ENCODE assay signal across 8 mouse cellular contexts in genomic region chr8:105305211-105306145, GRCm38 (mm10). TPM values are rescaled to one million over a fixed set of nuclear protein-coding genes. Genes with fewer than 3 reads are reported as not detected.
A peak's percentile ranks its signal among the peaks of the same experiment; 100 is the strongest.
DNase-seq lines count a peak whose midpoint lies in the region; ATAC-seq and TF ChIP-seq lines count a peak whose summit lies in the region.

Elmo3 (plus strand) TSS chr8:105305601.

- H3K27ac ChIP-seq in cortical plate, adult 2 months (ENCODE audit: insufficient read depth, low read length), result 0 out of 2 replicates have a peak within 1 kb of the TSS, but pooled peaks have one; percentile 22
- H3K27ac ChIP-seq in heart, embryonic 13.5 days (replicated peaks), result peak within 1 kb of the TSS; percentile 67
- H3K27ac ChIP-seq in kidney, embryonic 16.5 days (ENCODE audit: low read length), result peak within 1 kb of the TSS; percentile 82
- peak within 1 kb of the TSS; percentile 89 for H3K27ac ChIP-seq in lung, embryonic 15.5 days
- H3K27ac ChIP-seq in olfactory bulb, adult 2 months (ENCODE audit: insufficient read depth, low read depth, low read length), result no peak within 1 kb of the TSS; the same call in 1 of the 2 replicates

- H3K9ac ChIP-seq in heart, embryonic 13.5 days, result peak within 1 kb of the TSS; percentile 75
- H3K9ac ChIP-seq in kidney, embryonic 16.5 days (replicated peaks; ENCODE audit: low read length), result peak within 1 kb of the TSS; percentile 65
- H3K9ac ChIP-seq in lung, embryonic 15.5 days, result peak within 1 kb of the TSS; percentile 58

- no peak for TF ChIP-seq CTCF in cortical plate, adult 2 months (IDR thresholded peaks at IDR 0.05; ENCODE audit: extremely low read depth, insufficient read depth, low read length)
- no peak for TF ChIP-seq CTCF in olfactory bulb, adult 2 months (IDR thresholded peaks at IDR 0.05; ENCODE audit: insufficient read depth, low read depth, low read length)

- peaks cover 82% of the 10 kb centered on the region for H3K36me3 ChIP-seq in heart, embryonic 13.5 days
- H3K36me3 ChIP-seq in kidney, embryonic 16.5 days (ENCODE audit: insufficient read depth, low read length), result peaks cover 72% of the 10 kb centered on the region
- peaks cover 60% of the 10 kb centered on the region for H3K36me3 ChIP-seq in lung, embryonic 15.5 days

- TF ChIP-seq POLR2A in cortical plate, adult 2 months (IDR thresholded peaks at IDR 0.05; ENCODE audit: extremely low read depth, insufficient read depth, low read length), result peak; percentile 34; the same call in 1 of the 2 replicates
- no peak for TF ChIP-seq POLR2A in olfactory bulb, adult 2 months (IDR thresholded peaks at IDR 0.05; ENCODE audit: insufficient read depth, low read depth, low read length)

- peak; percentile 68 for DNase-seq in CD4-positive, CD25-positive, alpha-beta regulatory T cell, adult 2 months (ENCODE audit: low read depth, low spot score)
- peak; percentile 81 for DNase-seq in Muller cell, postnatal 12 days (ENCODE audit: inconsistent ontology term)
- DNase-seq in c-Kit-positive CD71-positive TER-119-positive erythroid progenitor cells, embryonic 14.5 days (ENCODE audit: low spot score), result no peak

- H3K4me2 ChIP-seq in heart, embryonic 13.5 days, result peak within 1 kb of the TSS; percentile 70
- peak within 1 kb of the TSS; percentile 63 for H3K4me2 ChIP-seq in kidney, embryonic 16.5 days (replicated peaks; ENCODE audit: low read depth, low read length)
- peak within 1 kb of the TSS; percentile 73 for H3K4me2 ChIP-seq in lung, embryonic 15.5 days

- WGBS in heart, embryonic 13.5 days, result 6% methylated on average over 29 of the region's 30 CpGs
- 4% methylated on average over 29 of the region's 30 CpGs for WGBS in kidney, embryonic 16.5 days
- WGBS in lung, embryonic 15.5 days, result 5% methylated on average over 28 of the region's 30 CpGs
- 4% methylated on average over 30 of the region's 30 CpGs for WGBS in olfactory bulb, adult 2 months

- H3K9me3 ChIP-seq in heart, embryonic 13.5 days, result no peaks in the 10 kb centered on the region
- no peaks in the 10 kb centered on the region for H3K9me3 ChIP-seq in kidney, embryonic 16.5 days (ENCODE audit: low read length)
- H3K9me3 ChIP-seq in lung, embryonic 15.5 days, result no peaks in the 10 kb centered on the region

- peak within 1 kb of the TSS; percentile 21 for H3K4me3 ChIP-seq in cortical plate, adult 2 months (ENCODE audit: insufficient read depth, low read length)
- peak within 1 kb of the TSS; percentile 46 for H3K4me3 ChIP-seq in heart, embryonic 13.5 days
- H3K4me3 ChIP-seq in kidney, embryonic 16.5 days (ENCODE audit: low read length), result peak within 1 kb of the TSS; percentile 44
- peak within 1 kb of the TSS; percentile 44 for H3K4me3 ChIP-seq in lung, embryonic 15.5 days
- H3K4me3 ChIP-seq in olfactory bulb, adult 2 months (ENCODE audit: insufficient read depth, low read depth, low read length), result peak within 1 kb of the TSS; percentile 31

- H3K4me1 ChIP-seq in cortical plate, adult 2 months (ENCODE audit: control insufficient read depth, insufficient read depth, low read length), result peaks cover 3% of the 10 kb centered on the region; the same call in 1 of the 2 replicates
- peaks cover 41% of the 10 kb centered on the region for H3K4me1 ChIP-seq in heart, embryonic 13.5 days
- peaks cover 24% of the 10 kb centered on the region for H3K4me1 ChIP-seq in kidney, embryonic 16.5 days (ENCODE audit: insufficient read depth, low read length)
- peaks cover 27% of the 10 kb centered on the region for H3K4me1 ChIP-seq in lung, embryonic 15.5 days
- peaks cover 27% of the 10 kb centered on the region for H3K4me1 ChIP-seq in olfactory bulb, adult 2 months (ENCODE audit: control insufficient read depth, insufficient read depth, low read length)

- peak; percentile 48 for ATAC-seq in heart, embryonic 13.5 days (ENCODE audit: extremely low read depth, insufficient number of reproducible peaks, low FRiP score, low TSS enrichment)
- peak; percentile 94 for ATAC-seq in kidney, embryonic 16.5 days (ENCODE audit: low FRiP score, low TSS enrichment)
- peak; percentile 81 for ATAC-seq in lung, embryonic 15.5 days (ENCODE audit: borderline replicate concordance, extremely low read depth, low FRiP score, low TSS enrichment)

- no peaks in the 10 kb centered on the region for H3K27me3 ChIP-seq in heart, embryonic 13.5 days (replicated peaks)
- no peaks in the 10 kb centered on the region for H3K27me3 ChIP-seq in kidney, embryonic 16.5 days (ENCODE audit: insufficient read depth, low read length)
- no peaks in the 10 kb centered on the region for H3K27me3 ChIP-seq in lung, embryonic 15.5 days

RNA-seq across cellular contexts. Expression of gene Elmo3, which starts in this region (rescaled TPM):
- 2.4 and 2.9 TPM in 2 replicates for polyA plus RNA-seq in cortical plate, adult 2 months (2012; rRNA removed)
- 2.3 and 2.6 TPM in 2 replicates for polyA plus RNA-seq in heart, embryonic 13.5 days (2015; fragmentation: Nextera tagmentation; extraction: Ambion mirVana)
- polyA plus RNA-seq in kidney, embryonic 16.5 days (2015; fragmentation: Nextera tagmentation; extraction: Ambion mirVana), result 13.3 and 13.9 TPM in 2 replicates
- 10.1 and 12.1 TPM in 2 replicates for polyA plus RNA-seq in lung, embryonic 15.5 days (2015; fragmentation: Nextera tagmentation; extraction: Ambion mirVana)
- polyA plus RNA-seq in olfactory bulb, adult 2 months (2012; ENCODE audit: insufficient read depth, insufficient read length, low replicate concordance, missing spikeins), result not detected in 2 replicates
